Mouse (Mus musculus) central nervous system, embryonic 18 days (tissue): ENCODE data around the gene Olfr138. TPM values are rescaled to one million over a fixed set of nuclear protein-coding genes. Genes with fewer than 3 reads are reported as not detected.

Source experiments
- polyA plus RNA-seq: library from polyadenylated mRNA; depleted of rRNA; stranded (reverse); fragments of >200 nt; gene quantifications from 2 replicates; pipeline ENCODE4 v1.2.3, GENCODE M21; 2012; rRNA removed

The Olfr138 gene
- not detected in 2 replicates for polyA plus RNA-seq

DNA sequence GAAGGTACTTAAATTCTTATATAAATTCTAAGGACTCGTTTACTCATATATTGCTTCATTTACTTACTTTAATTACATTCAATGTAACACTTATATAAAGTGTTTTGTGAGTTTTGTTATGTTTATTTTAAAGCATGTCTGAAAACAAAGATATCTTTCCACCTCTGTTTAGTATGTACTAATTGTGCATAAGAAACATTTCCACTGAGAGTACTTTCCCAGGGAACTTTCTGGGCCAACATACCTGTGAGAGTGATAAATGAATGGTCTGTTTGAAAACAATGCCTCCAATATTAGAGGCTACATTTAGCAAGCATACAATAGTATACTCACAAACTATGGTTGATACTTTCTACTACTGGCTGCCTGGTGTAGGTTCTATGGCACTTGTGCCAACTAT lies at the start of gene Olfr138:
Gene Olfr138 (plus strand): TSS at position 301 of the 400 bp plus-strand sequence.

DNA sequence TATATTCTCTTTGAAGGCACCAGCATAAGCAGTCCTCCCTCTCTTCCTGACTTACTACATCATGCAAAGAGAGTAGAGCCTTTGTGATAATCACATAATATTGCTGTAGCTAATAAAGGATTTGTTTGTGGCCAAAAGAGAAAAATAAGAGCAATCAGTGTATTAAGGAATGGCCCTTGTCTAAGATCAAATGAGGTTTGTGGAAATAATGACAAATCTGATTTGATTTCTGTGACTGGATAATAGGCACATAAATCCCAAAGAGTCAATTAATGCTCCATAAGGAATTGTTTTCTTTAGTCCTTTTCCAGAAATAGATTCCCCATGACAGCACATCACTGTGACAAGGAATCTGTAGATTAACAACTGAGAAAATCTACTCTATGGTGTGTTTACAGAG lies 46.6 kb downstream of the Olfr138 start, which contains the start of gene Olfr137:
Gene Olfr137 (minus strand): TSS at position 101 of the 400 bp plus-strand sequence.

Other genes with a start within 250 kb of the Olfr138 start
- not detected in 2 replicates for gene Olfr129, start 201.0 kb upstream of the Olfr138 start, polyA plus RNA-seq
- gene Olfr130, start 197.1 kb upstream of the Olfr138 start, polyA plus RNA-seq = not detected in 2 replicates
- gene Olfr131, start 172.3 kb upstream of the Olfr138 start, polyA plus RNA-seq = not detected in 2 replicates
- gene Olfr132, start 126.5 kb upstream of the Olfr138 start, polyA plus RNA-seq = not detected in 2 replicates
- not detected in 2 replicates for gene Olfr133, start 115.8 kb upstream of the Olfr138 start, polyA plus RNA-seq
- not detected in 2 replicates for gene Olfr134, start 89.6 kb upstream of the Olfr138 start, polyA plus RNA-seq
- gene Olfr135, start 56.7 kb upstream of the Olfr138 start, polyA plus RNA-seq = not detected in 2 replicates
- not detected in 2 replicates for gene Olfr137, start 46.5 kb downstream of the Olfr138 start, polyA plus RNA-seq
- not detected in 2 replicates for gene Olfr136, start 68.8 kb downstream of the Olfr138 start, polyA plus RNA-seq
- gene Esp36, start 159.2 kb downstream of the Olfr138 start, polyA plus RNA-seq = not detected in 2 replicates